Mouse (Mus musculus): ENCODE data around the gene Prss34.

Gene Prss34

GRCm38 (mm10) chr17:25298094-25298493, at the start of gene Prss34:
Prss34 (plus strand) TSS chr17:25298394.
- DNase-seq (ENCODE audit: low read depth, low spot score) = no peak

- no peak for DNase-seq (ENCODE audit: low read depth, low spot score)
These were observed 47.9 kb upstream of the Prss34 start for GRCm38 (mm10) chr17:25250181-25250835.

- peak; percentile 77 for DNase-seq (ENCODE audit: low read depth, low spot score)
These were observed 45.6 kb upstream of the Prss34 start for GRCm38 (mm10) chr17:25252643-25253042.

- DNase-seq (ENCODE audit: low read depth, low spot score) = peak; percentile 75
These were observed 44.4 kb upstream of the Prss34 start for GRCm38 (mm10) chr17:25253760-25254159.

GRCm38 (mm10) chr17:25255110-25255509, 43.1 kb upstream of the Prss34 start:
- no peak for DNase-seq (ENCODE audit: low read depth, low spot score)

- DNase-seq (ENCODE audit: low read depth, low spot score) = no peak
These were observed 41.9 kb upstream of the Prss34 start, which contains the start of gene Baiap3 for GRCm38 (mm10) chr17:25256140-25256754. Baiap3 (minus strand) TSS chr17:25256364.

- DNase-seq (ENCODE audit: low read depth, low spot score) = peak; percentile 47
These were observed 40.4 kb upstream of the Prss34 start for GRCm38 (mm10) chr17:25257804-25258261.

GRCm38 (mm10) chr17:25264453-25264852, 33.7 kb upstream of the Prss34 start:
- peak; percentile 76 for DNase-seq (ENCODE audit: low read depth, low spot score)

GRCm38 (mm10) chr17:25270795-25271335, 27.3 kb upstream of the Prss34 start:
- DNase-seq (ENCODE audit: low read depth, low spot score) = no peak

GRCm38 (mm10) chr17:25272326-25272725, 25.9 kb upstream of the Prss34 start:
- DNase-seq (ENCODE audit: low read depth, low spot score) = no peak

GRCm38 (mm10) chr17:25272951-25273705, 25.1 kb upstream of the Prss34 start:
- peak; percentile 97 for DNase-seq (ENCODE audit: low read depth, low spot score)

GRCm38 (mm10) chr17:25273706-25274501, 24.3 kb upstream of the Prss34 start:
- peak; percentile 99 for DNase-seq (ENCODE audit: low read depth, low spot score)

- DNase-seq (ENCODE audit: low read depth, low spot score) = no peak
These were observed 23.4 kb upstream of the Prss34 start, which contains the start of gene Ube2i for GRCm38 (mm10) chr17:25274571-25275346. Ube2i (minus strand) TSS chr17:25274622.

- no peak for DNase-seq (ENCODE audit: low read depth, low spot score)
These were observed 22.4 kb upstream of the Prss34 start for GRCm38 (mm10) chr17:25275833-25276232.

GRCm38 (mm10) chr17:25282133-25282532, 16.1 kb upstream of the Prss34 start:
- DNase-seq (ENCODE audit: low read depth, low spot score) = peak; percentile 32

GRCm38 (mm10) chr17:25285033-25285432, 13.2 kb upstream of the Prss34 start:
- peak; percentile 90 for DNase-seq (ENCODE audit: low read depth, low spot score)

- DNase-seq (ENCODE audit: low read depth, low spot score) = peak; percentile 69
These were observed 9.4 kb upstream of the Prss34 start for GRCm38 (mm10) chr17:25288842-25289241.

GRCm38 (mm10) chr17:25290411-25290810, 7.8 kb upstream of the Prss34 start:
- DNase-seq (ENCODE audit: low read depth, low spot score) = no peak

GRCm38 (mm10) chr17:25293495-25293894, 4.7 kb upstream of the Prss34 start:
- no peak for DNase-seq (ENCODE audit: low read depth, low spot score)

- no peak for DNase-seq (ENCODE audit: low read depth, low spot score)
These were observed 4.1 kb upstream of the Prss34 start for GRCm38 (mm10) chr17:25294111-25294510.

All from brain, adult 2 months (tissue).